Mouse (Mus musculus): ENCODE measurements around the gene Hdac5. TPM values are rescaled to one million over a fixed set of nuclear protein-coding genes. Genes with fewer than 3 reads are reported as not detected.
"Not testable (repeated sequence)": the region's sequence is repeated elsewhere in the genome, so short reads cannot be mapped to it uniquely, and the experiment has no call there.

Gene Hdac5
- polyA plus RNA-seq, 1 experiment from 2014 or later = 24.8 TPM

- no peak for DNase-seq (ENCODE audit: low spot score)
Measured at GRCm38 (mm10) chr11:102186235-102186634, 43.7 kb downstream of the Hdac5 start.

GRCm38 (mm10) chr11:102185677-102186076 is 44.3 kb downstream of the Hdac5 start:
- DNase-seq (ENCODE audit: low spot score) = no peak

DNA sequence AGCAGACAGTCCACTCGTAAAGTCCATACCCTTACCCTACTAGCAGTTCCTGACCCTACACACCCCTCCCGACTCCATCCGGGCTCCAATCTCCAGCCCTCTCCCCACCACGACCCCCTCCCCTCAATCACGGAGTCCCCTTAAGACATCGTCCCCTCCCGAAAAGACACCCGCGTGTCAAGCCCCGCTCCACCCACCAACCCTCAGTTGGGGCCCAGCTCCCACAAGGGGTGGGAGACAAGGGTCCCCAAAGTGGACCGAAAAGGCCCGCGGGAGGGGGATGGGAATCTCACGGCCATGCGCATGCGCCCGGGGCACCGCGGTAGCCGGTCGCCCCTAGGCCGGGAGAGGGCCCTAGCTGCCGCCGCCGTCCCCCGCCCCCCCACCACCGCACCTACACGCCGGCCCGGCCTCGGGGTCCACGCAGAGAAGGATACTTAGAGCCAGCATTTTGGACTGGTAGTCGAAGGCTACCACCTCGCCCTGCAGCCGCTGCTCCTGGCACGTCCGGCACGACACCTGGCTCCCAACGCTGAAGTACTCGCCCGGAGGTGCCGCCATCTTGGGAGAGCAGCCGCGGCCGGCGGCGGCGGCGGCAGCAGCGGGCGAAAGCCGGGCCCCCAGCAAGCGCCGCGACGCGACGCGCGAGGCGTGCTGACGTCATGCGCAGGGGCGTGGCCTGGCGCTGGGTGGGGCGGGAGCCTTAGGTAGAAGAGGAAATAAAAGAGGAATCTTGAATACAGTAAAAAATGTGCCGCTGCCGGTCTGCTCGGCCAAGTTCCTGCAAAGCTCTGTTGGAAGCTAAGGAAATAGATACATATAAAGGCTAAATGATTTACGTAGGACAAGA is 45.1 kb downstream of the Hdac5 start, which contains the start of gene Lsm12:
Gene Lsm12, minus strand, starts transcription at position 651 of the 850 bp plus-strand sequence.
- peak; percentile 96 for DNase-seq (ENCODE audit: low spot score)

- DNase-seq (ENCODE audit: low spot score) = peak; percentile 9
Measured at GRCm38 (mm10) chr11:102184253-102184645, 45.7 kb downstream of the Hdac5 start.

DNA sequence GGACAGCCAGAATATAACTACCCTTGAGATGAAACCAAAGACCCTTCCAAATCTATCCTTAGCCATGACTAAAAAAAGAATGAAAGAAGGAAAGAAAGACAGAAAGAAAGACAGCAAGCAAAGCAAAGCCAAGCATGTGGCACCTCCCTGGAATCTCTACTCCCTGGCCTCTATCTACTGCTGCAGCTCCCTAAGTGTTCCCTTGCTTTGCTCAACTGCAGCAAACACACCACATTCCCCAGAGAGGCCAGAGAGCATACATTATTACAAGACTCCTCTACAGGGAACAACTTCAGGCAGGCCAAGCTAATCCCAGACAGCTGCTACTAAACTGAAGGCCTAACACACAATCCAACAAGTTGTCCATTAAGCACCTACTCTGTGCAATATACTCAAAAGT is 50.1 kb downstream of the Hdac5 start:
- DNase-seq (ENCODE audit: low spot score) = no peak

DNA sequence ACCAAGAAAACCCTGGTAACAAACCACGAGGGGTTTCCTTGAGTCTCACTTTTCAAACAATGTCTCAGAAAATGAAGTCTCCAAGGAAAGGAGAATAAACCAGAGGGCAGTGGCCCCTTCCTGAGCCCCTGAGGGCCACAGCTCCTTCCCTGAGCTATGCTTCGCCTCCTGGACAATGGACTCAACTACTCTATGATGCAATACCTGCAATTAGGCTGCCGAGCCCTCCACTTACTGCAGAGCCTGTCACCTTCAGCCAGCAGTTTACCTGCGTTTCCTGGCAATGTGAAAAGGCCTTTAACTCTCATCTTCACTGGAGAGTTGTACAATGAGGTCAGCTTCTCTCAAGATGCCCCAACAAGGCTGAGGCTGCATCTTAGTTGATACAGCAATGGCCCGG is 61.3 kb downstream of the Hdac5 start:
- no peak for DNase-seq (ENCODE audit: low spot score)

DNA sequence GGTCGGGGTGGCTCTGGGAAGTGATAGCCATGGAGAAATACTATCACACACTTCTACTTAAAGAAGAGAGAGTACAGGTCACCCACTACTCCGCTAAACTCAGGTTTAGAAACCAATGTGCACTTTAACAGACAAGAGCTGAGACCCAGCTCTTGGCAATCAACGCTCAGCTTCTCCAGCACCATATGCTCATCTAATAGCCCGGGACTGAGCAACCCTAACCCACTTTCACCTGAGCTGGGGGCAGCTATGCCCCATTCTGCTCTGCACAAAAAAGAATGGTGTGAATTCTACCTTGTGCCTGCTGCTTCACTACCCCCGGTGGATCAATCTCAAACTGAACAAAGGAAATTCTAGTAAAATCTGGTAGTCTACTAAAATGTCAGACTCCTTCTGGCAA is 62.4 kb downstream of the Hdac5 start:
- no peak for DNase-seq (ENCODE audit: low spot score)

DNA sequence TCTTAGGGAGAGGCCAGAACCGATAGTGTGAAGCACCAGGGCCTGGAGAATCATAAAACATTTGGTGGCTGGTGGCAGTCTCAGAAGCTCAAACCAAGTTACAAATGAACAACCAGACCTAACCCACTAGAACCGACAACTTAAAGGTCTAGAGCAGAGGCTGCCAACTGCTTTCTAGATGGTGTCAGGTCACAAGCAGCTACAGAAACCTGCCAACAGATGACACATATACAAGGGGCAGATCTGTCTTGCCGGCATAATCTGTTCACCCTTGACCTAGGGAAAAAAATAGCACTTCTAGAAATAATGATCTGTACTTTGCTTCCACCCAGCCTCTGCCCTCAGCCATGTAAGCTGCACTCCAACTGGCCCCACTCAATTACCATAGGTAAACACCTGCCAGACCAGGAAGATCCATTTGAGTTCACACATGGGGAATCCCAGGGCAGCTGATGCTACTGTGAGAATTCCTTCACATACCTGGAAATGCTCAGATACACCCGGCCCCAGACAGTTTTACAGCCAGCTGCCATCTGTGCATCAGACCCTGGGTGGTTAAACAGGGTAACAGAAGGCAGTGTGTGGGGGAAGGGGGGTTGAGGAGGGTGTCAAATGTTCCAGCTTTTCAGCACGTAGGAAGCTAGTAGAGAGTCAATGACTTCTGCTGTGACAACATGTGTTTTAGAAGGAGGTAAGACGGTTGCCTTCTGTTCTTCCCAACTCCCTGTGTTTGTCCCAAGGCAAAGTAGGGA is 63.8 kb downstream of the Hdac5 start:
- DNase-seq (ENCODE audit: low spot score) = no peak

DNA sequence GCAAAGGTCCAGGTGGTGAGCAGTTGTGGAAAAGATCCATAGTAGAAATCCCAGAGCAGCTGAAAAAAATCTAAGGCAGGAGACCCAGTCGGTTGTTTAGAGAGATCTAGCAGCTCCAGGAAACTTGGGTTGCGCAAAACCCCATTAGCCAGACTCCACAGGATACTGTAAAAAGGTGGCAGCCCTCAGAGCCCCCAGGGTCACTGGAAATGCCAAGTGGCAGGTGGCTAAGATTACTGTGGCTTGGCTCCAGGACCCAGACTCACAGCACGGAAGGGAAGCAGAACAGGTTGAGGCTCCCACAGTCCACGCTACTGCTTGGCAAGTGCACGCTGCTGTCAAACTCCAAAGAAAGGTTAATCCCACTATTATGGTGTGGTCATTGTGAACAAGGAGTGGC is 70.2 kb downstream of the Hdac5 start:
- no peak for DNase-seq (ENCODE audit: low spot score)

- not testable (repeated sequence) for DNase-seq (ENCODE audit: low spot score)
Measured at GRCm38 (mm10) chr11:102158024-102158423, 71.9 kb downstream of the Hdac5 start.

GRCm38 (mm10) chr11:102156786-102157089 is 73.2 kb downstream of the Hdac5 start:
- DNase-seq (ENCODE audit: low spot score) = no peak

DNA sequence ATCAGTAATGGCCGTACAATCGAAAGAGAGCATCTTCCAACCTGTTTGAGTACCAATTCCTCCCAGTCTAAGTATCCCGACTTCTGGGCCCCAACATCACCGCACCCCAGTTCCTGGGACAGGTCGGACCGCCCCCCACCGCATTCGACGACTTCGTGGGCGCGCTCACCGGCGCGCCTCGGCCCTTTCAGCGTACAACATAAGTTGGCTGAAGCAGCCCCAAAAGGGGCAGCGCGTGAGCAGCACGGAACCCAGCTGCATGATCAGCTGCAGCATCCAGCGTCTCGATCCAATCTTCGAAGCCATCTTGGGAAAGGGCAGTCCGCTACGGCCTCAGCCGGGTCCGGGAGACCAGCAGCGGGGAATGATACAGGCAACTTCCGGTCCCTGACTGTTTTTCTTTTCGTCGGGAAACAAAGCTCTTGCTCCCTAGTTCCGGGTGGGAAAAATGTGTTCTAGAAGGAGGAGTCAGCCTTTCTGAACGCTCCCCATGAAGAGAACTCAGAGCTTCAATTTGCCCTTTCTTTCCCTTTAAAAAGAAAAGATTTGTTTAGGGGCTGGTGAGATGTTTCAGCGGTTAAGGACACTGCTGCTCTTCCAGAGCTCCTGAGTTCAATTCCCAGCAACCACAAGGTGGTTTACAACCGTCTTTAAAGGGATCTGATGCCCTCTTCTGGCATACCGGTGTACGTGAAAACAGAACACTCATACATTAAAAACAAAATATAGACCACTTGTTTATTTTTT is 73.8 kb downstream of the Hdac5 start, which contains the start of gene Tmem101:
Gene Tmem101, minus strand, starts transcription at position 366 of the 747 bp plus-strand sequence.
- peak; percentile 75 for DNase-seq (ENCODE audit: low spot score)

- no peak for DNase-seq (ENCODE audit: low spot score)
Measured at GRCm38 (mm10) chr11:102147213-102147989, 82.6 kb downstream of the Hdac5 start.

DNA sequence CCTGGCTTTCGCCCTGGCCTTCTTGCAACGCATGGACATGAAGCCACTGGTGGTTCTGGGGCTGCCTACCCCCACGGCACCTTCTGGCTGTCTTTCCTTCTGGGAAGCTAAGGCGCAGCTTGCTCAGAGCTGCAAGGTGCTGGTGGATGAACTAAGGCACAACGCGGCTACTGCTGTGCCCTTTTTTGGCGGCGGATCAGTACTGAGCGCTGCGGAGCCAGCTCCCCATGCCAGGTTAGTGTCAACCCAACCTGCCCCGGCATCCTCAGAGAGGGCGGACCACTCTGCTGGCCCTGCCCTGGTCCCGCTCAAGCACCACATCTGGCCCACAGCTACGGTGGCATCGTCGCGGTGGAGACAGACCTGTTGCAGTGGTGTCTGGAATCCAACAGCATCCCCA is 83.4 kb downstream of the Hdac5 start:
- no peak for DNase-seq (ENCODE audit: low spot score)

DNA sequence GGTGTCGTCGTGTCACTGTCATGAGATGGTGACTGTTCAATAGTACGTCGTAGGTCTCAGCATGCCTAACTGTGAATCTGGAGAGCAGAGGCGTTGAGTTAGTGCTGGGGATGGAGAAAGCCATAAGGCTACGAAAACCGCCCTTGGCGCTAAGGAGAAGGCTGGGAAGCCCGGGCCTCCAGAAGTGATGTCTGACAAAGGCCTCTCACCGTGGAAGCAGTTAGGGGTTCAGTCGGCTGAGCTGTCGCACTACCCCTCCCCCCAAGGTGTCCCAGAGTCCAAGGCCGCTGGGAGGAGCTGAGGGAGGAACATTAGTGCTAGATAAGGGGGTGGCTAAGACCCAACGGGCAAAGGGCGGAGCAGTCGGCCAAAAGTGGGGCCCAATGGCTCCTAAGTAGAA is 84.0 kb downstream of the Hdac5 start:
- DNase-seq (ENCODE audit: low spot score) = no peak

DNA sequence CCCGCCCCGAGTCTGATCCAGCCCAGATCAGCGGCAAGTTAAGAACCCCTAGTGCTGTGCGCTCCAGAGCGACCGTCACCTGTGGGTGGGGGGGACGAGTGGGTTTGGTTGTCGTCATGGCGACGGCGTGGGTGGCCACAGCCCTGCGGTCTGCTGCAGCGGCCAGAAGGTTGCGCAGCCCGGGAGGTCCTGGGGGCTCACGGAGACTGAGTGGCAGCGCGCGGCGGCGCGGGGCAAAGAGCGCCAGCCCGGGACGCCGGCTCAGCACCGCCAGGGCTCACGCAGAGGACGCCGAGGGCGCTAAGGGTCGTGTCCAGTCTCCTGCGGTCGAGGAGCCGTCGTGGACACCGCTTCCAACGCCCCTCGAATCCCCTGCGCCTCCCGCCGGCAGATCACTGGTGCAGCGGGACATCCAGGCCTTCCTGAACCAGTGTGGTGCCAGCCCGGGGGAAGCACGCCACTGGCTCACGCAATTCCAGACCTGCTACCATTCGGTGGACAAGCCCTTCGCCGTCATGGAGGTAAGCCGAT is 84.4 kb downstream of the Hdac5 start, which contains the start of gene Nags:
Gene Nags, plus strand, starts transcription at position 43 of the 531 bp plus-strand sequence.
- no peak for DNase-seq (ENCODE audit: low spot score)

DNA sequence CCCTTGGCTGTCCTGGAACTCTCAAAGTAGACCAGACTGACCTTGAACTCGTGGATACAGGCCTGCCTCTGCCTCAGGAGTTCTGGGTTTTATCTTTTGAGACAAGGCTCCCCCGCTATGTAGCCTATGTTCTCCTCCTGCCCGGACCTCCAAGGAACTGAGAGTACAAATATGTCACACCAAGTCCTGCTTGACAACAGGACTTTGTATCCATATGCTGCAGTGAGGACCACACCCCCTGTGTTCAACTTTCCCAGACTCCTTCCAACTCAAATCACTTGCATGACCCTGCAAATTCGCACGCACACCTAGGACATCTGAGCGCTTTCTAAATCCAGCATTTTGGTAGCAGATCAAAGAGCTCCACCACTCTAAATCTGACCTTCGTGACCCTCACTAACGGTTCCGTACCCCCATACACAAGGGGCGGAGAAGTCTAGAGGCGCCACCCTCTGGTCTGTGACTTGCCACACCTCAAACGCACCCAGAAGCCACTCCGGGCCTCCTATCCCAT is 85.0 kb downstream of the Hdac5 start:
- no peak for DNase-seq (ENCODE audit: low spot score)

Measured in thymus, postnatal 0 days (tissue).